Mouse (Mus musculus) megakaryocyte, embryonic 14.5 days (primary cell): ENCODE data around the gene Gm6268. TPM values are rescaled to one million over a fixed set of nuclear protein-coding genes. Genes with fewer than 3 reads are reported as not detected.
A peak's percentile ranks its signal among the peaks of the same experiment; 100 is the strongest.

Source experiments
- H3K27me3 ChIP-seq: replicated peaks from 2 replicates; pipeline ENCODE3; 2012; ENCODE audit warnings: inconsistent platforms
- H3K36me3 ChIP-seq: replicated peaks from 2 replicates; pipeline ENCODE3; 2012; ENCODE audit warnings: low read length, inconsistent platforms, mixed read lengths
- H3K4me1 ChIP-seq: 2 replicates; pipeline ENCODE4 v1.6.1; 2012; ENCODE audit warnings: inconsistent platforms
- H3K4me3 ChIP-seq: replicated peaks from 2 replicates; pipeline ENCODE3; 2012; ENCODE audit warnings: moderate library complexity, mild to moderate bottlenecking, inconsistent platforms
- H3K9me3 ChIP-seq: 2 replicates; pipeline ENCODE4 v1.6.1; 2012; ENCODE audit warnings: inconsistent platforms
- FLI1 ChIP-seq: IDR thresholded peaks from 2 replicates; pipeline ENCODE4 v1.6.1; 2012; ENCODE audit warnings: low read length, inconsistent platforms, mixed read lengths
- GATA1 ChIP-seq: IDR thresholded peaks from 3 replicates; pipeline ENCODE4 v1.6.1; 2012; ENCODE audit warnings: mixed read lengths, low read length, inconsistent platforms, borderline replicate concordance
- polyA plus RNA-seq: library from polyadenylated mRNA; stranded (reverse); fragments of >175 nt; gene quantifications from 2 replicates; pipeline ENCODE4 v1.2.3, GENCODE M21; 2012; ENCODE audit warnings: low replicate concordance; ENCODE audit not compliant: insufficient read depth

The Gm6268 gene
- polyA plus RNA-seq = not detected in 2 replicates

GRCm38 (mm10) chrX:36400980-36401379 is at the start of gene Gm6268:
Gm6268 (plus strand) TSS chrX:36401280.
- Histone ChIP-seq H3K36me3 (no peaks in the 10 kb centered on the region), H3K27me3 (peaks cover 13% of the 10 kb centered on the region), H3K9me3 (no peaks in the 10 kb centered on the region), H3K4me1 (no peaks in the 10 kb centered on the region), H3K4me3 (no peak within 1 kb of the TSS)
- TF ChIP-seq GATA1 = no peak
- no peak for TF ChIP-seq FLI1

- Histone ChIP-seq H3K4me3 (no peak overlapping the region), H3K4me1 (no peaks in the 10 kb centered on the region), H3K36me3 (no peaks in the 10 kb centered on the region), H3K27me3 (peaks cover 10% of the 10 kb centered on the region), H3K9me3 (no peaks in the 10 kb centered on the region)
- TF ChIP-seq GATA1 (no peak), FLI1 (no peak)
These were observed 48.6 kb upstream of the Gm6268 start for GRCm38 (mm10) chrX:36352446-36352845.

- peaks cover 3% of the 10 kb centered on the region; the same call in 1 of the 2 replicates for H3K4me1 ChIP-seq
- peaks cover 13% of the 10 kb centered on the region for H3K27me3 ChIP-seq
- H3K9me3 ChIP-seq = peaks cover 6% of the 10 kb centered on the region
- TF ChIP-seq GATA1 (no peak), FLI1 (no peak)
- no peaks in the 10 kb centered on the region for H3K36me3 ChIP-seq
- H3K4me3 ChIP-seq = no peak overlapping the region
These were observed 15.7 kb upstream of the Gm6268 start for GRCm38 (mm10) chrX:36385340-36385739.

GRCm38 (mm10) chrX:36389971-36390370 is 11.1 kb upstream of the Gm6268 start:
- Histone ChIP-seq H3K4me3 (no peak overlapping the region), H3K9me3 (no peaks in the 10 kb centered on the region), H3K4me1 (peaks cover 7% of the 10 kb centered on the region), H3K27me3 (peaks cover 20% of the 10 kb centered on the region), H3K36me3 (no peaks in the 10 kb centered on the region)
- TF ChIP-seq FLI1 = no peak
- TF ChIP-seq GATA1 = no peak

GRCm38 (mm10) chrX:36390503-36390902 is 10.6 kb upstream of the Gm6268 start:
- Histone ChIP-seq H3K9me3 (no peaks in the 10 kb centered on the region), H3K36me3 (no peaks in the 10 kb centered on the region), H3K4me3 (no peak overlapping the region), H3K27me3 (peaks cover 22% of the 10 kb centered on the region), H3K4me1 (peaks cover 7% of the 10 kb centered on the region)
- TF ChIP-seq GATA1 (no peak), FLI1 (no peak)

- H3K36me3 ChIP-seq = no peaks in the 10 kb centered on the region
- H3K4me1 ChIP-seq = peaks cover 7% of the 10 kb centered on the region
- H3K9me3 ChIP-seq = no peaks in the 10 kb centered on the region
- no peak overlapping the region for H3K4me3 ChIP-seq
- peaks cover 27% of the 10 kb centered on the region for H3K27me3 ChIP-seq
- no peak for TF ChIP-seq GATA1
- TF ChIP-seq FLI1 = no peak
These were observed 8.4 kb upstream of the Gm6268 start for GRCm38 (mm10) chrX:36392672-36393071.

GRCm38 (mm10) chrX:36393279-36393678 is 7.8 kb upstream of the Gm6268 start:
- Histone ChIP-seq H3K36me3 (no peaks in the 10 kb centered on the region), H3K4me1 (peaks cover 7% of the 10 kb centered on the region), H3K9me3 (no peaks in the 10 kb centered on the region), H3K27me3 (peaks cover 29% of the 10 kb centered on the region), H3K4me3 (no peak overlapping the region)
- TF ChIP-seq GATA1 (no peak), FLI1 (no peak)

GRCm38 (mm10) chrX:36402316-36402715 is 1.2 kb downstream of the Gm6268 start:
- TF ChIP-seq GATA1 = no peak
- TF ChIP-seq FLI1 = no peak
- Histone ChIP-seq H3K4me1 (no peaks in the 10 kb centered on the region), H3K4me3 (no peak overlapping the region), H3K36me3 (no peaks in the 10 kb centered on the region), H3K27me3 (peaks cover 4% of the 10 kb centered on the region), H3K9me3 (no peaks in the 10 kb centered on the region)

GRCm38 (mm10) chrX:36419153-36419552 is 18.1 kb downstream of the Gm6268 start:
- H3K9me3 ChIP-seq = no peaks in the 10 kb centered on the region
- peaks cover 9% of the 10 kb centered on the region for H3K27me3 ChIP-seq
- TF ChIP-seq GATA1 (no peak), FLI1 (no peak)
- no peak overlapping the region for H3K4me3 ChIP-seq
- no peaks in the 10 kb centered on the region for H3K4me1 ChIP-seq
- no peaks in the 10 kb centered on the region for H3K36me3 ChIP-seq

GRCm38 (mm10) chrX:36434993-36435392 is 33.9 kb downstream of the Gm6268 start:
- no peak for TF ChIP-seq FLI1
- TF ChIP-seq GATA1 = no peak
- no peaks in the 10 kb centered on the region for H3K36me3 ChIP-seq
- H3K4me3 ChIP-seq = no peak overlapping the region
- H3K4me1 ChIP-seq = peaks cover 27% of the 10 kb centered on the region
- H3K27me3 ChIP-seq = peaks cover 40% of the 10 kb centered on the region
- no peaks in the 10 kb centered on the region for H3K9me3 ChIP-seq

GRCm38 (mm10) chrX:36437932-36438331 is 36.9 kb downstream of the Gm6268 start:
- Histone ChIP-seq H3K27me3 (peaks cover 20% of the 10 kb centered on the region), H3K4me3 (peak overlapping the region; percentile 10), H3K4me1 (peaks cover 27% of the 10 kb centered on the region), H3K9me3 (no peaks in the 10 kb centered on the region), H3K36me3 (no peaks in the 10 kb centered on the region)
- TF ChIP-seq FLI1 = no peak
- TF ChIP-seq GATA1 = no peak

Other genes with a start within 250 kb of the Gm6268 start
- not detected in 2 replicates for gene Zcchc12, start 205.4 kb upstream of the Gm6268 start, polyA plus RNA-seq
- gene Lonrf3, start 72.9 kb upstream of the Gm6268 start, polyA plus RNA-seq = 1.1 TPM in 1 of 2 replicates, not detected in the other
- not detected in 2 replicates for gene Gm14569, start 90.5 kb downstream of the Gm6268 start, polyA plus RNA-seq
- 104 and 182 TPM in 2 replicates for gene Pgrmc1, start 196.9 kb downstream of the Gm6268 start, polyA plus RNA-seq
- 0.49 TPM in 1 of 2 replicates, not detected in the other for gene Akap17b, start 244.1 kb downstream of the Gm6268 start, polyA plus RNA-seq